Mouse (Mus musculus) stomach, embryonic 16.5 days (tissue): ENCODE measurements at regions not wholly inside any gene's neighbourhood (a gene's known extent, or its start where the extent isn't known, plus 50 kb on each side); places are given as distances from the start of the nearest gene placed in this dataset.

Experiments used
- ATAC-seq: fragments of 200-750 bp; cut with Nextera tagmentation; 2 replicates; pipeline ENCODE4 v1.8.0; 2017; ENCODE audit warnings: moderate number of reproducible peaks, moderate TSS enrichment; ENCODE audit not compliant: insufficient read depth, low FRiP score
- H3K27ac ChIP-seq: fragments of 300-500 bp; sonication (generic); 2 replicates; pipeline ENCODE4 v1.5.1; 2014; ENCODE audit warnings: low read length
- H3K27me3 ChIP-seq: fragments of 300-500 bp; sonication (generic); 2 replicates; pipeline ENCODE4 v1.6.1; 2014; ENCODE audit warnings: low read length, control low read depth, mixed read lengths; ENCODE audit not compliant: control insufficient read depth, insufficient read depth
- H3K36me3 ChIP-seq: fragments of 300-500 bp; sonication (generic); 2 replicates; pipeline ENCODE4 v1.6.1; 2014; ENCODE audit warnings: low read length; ENCODE audit not compliant: control insufficient read depth, insufficient read depth
- H3K4me1 ChIP-seq: fragments of 300-500 bp; sonication (generic); 2 replicates; pipeline ENCODE4 v1.6.1; 2014; ENCODE audit warnings: low read length, control low read depth, mixed read lengths; ENCODE audit not compliant: control insufficient read depth, insufficient read depth
- H3K4me2 ChIP-seq: fragments of 300-500 bp; sonication (generic); 2 replicates; pipeline ENCODE4 v1.6.1; 2014; ENCODE audit warnings: low read depth, low read length, mixed read lengths
- H3K4me3 ChIP-seq: fragments of 300-500 bp; sonication (generic); replicated peaks from 2 replicates; pipeline ENCODE4 v1.5.1; 2014; ENCODE audit warnings: mild to moderate bottlenecking, low read length
- H3K9ac ChIP-seq: fragments of 300-500 bp; sonication (generic); 2 replicates; pipeline ENCODE4 v1.6.1; 2014; ENCODE audit warnings: low read length
- H3K9me3 ChIP-seq: fragments of 300-500 bp; sonication (generic); replicated peaks from 2 replicates; pipeline ENCODE4 v1.6.1; 2016; ENCODE audit warnings: low read length, control low read depth; ENCODE audit not compliant: control insufficient read depth
- WGBS: fragments of 180-500 bp; shearing (Covaris S2); extraction: QIAGEN DNeasy Blood & Tissue Kit; methylation state at CpG from one replicate; pipeline ENCODE4 v1.1.7; 2014; 5-methylcytosine and 5-hydroxymethylcytosine counted together

GRCm38 (mm10) chr12:113358077-113358476, 131.2 kb upstream of the Adam6b start:
- Histone ChIP-seq H3K36me3 (no peaks in the 10 kb centered on the region), H3K4me3 (no peak overlapping the region), H3K27ac (no peak overlapping the region), H3K4me2 (no peak overlapping the region), H3K4me1 (no peaks in the 10 kb centered on the region), H3K27me3 (no peaks in the 10 kb centered on the region), H3K9me3 (no peaks in the 10 kb centered on the region), H3K9ac (no peak overlapping the region)
- WGBS: 90% methylated on average over 5 of the region's 5 CpGs
- ATAC-seq: no peak

- Histone ChIP-seq H3K4me3 (no peak overlapping the region), H3K4me1 (no peaks in the 10 kb centered on the region), H3K4me2 (no peak overlapping the region), H3K9ac (no peak overlapping the region), H3K36me3 (no peaks in the 10 kb centered on the region), H3K27me3 (no peaks in the 10 kb centered on the region), H3K9me3 (no peaks in the 10 kb centered on the region), H3K27ac (no peak overlapping the region)
- WGBS: 83% methylated on average over 7 of the region's 7 CpGs
- no peak for ATAC-seq
Measured at GRCm38 (mm10) chr12:113360032-113360431, 129.3 kb upstream of the Adam6b start.

GRCm38 (mm10) chr12:113362409-113363038, 126.8 kb upstream of the Adam6b start:
- Histone ChIP-seq H3K4me1 (no peaks in the 10 kb centered on the region), H3K4me3 (no peak overlapping the region), H3K27ac (no peak overlapping the region), H3K9me3 (no peaks in the 10 kb centered on the region), H3K4me2 (no peak overlapping the region), H3K27me3 (no peaks in the 10 kb centered on the region), H3K9ac (no peak overlapping the region), H3K36me3 (no peaks in the 10 kb centered on the region)
- ATAC-seq: no peak
- 64% methylated on average over 2 of the region's 2 CpGs for WGBS

- H3K4me3 ChIP-seq: no peak overlapping the region
- H3K9me3 ChIP-seq: no peaks in the 10 kb centered on the region
- no peak overlapping the region for H3K27ac ChIP-seq
- H3K27me3 ChIP-seq: no peaks in the 10 kb centered on the region
- no peaks in the 10 kb centered on the region for H3K36me3 ChIP-seq
- no peak overlapping the region for H3K4me2 ChIP-seq
- no peak for ATAC-seq
- no peak overlapping the region for H3K9ac ChIP-seq
- H3K4me1 ChIP-seq: no peaks in the 10 kb centered on the region
Measured at GRCm38 (mm10) chr12:113364023-113364422, 125.3 kb upstream of the Adam6b start.

GRCm38 (mm10) chr12:113364437-113364836, 124.9 kb upstream of the Adam6b start:
- ATAC-seq: peak; percentile 27; the same call in 1 of the 2 replicates
- H3K36me3 ChIP-seq: no peaks in the 10 kb centered on the region
- no peak overlapping the region for H3K9ac ChIP-seq
- H3K9me3 ChIP-seq: no peaks in the 10 kb centered on the region
- H3K4me1 ChIP-seq: no peaks in the 10 kb centered on the region
- no peak overlapping the region for H3K4me2 ChIP-seq
- H3K4me3 ChIP-seq: no peak overlapping the region
- H3K27ac ChIP-seq: no peak overlapping the region
- H3K27me3 ChIP-seq: no peaks in the 10 kb centered on the region

- no peaks in the 10 kb centered on the region for H3K9me3 ChIP-seq
- H3K4me3 ChIP-seq: no peak overlapping the region
- no peaks in the 10 kb centered on the region for H3K4me1 ChIP-seq
- no peak overlapping the region for H3K4me2 ChIP-seq
- H3K27me3 ChIP-seq: no peaks in the 10 kb centered on the region
- H3K36me3 ChIP-seq: no peaks in the 10 kb centered on the region
- no peak for ATAC-seq
- no peak overlapping the region for H3K27ac ChIP-seq
- 44% methylated on average over 2 of the region's 2 CpGs for WGBS
- no peak overlapping the region for H3K9ac ChIP-seq
Measured at GRCm38 (mm10) chr12:113365783-113366182, 123.5 kb upstream of the Adam6b start.

- WGBS: 69% methylated on average over 1 of the region's 1 CpGs
- Histone ChIP-seq H3K9me3 (no peaks in the 10 kb centered on the region), H3K9ac (no peak overlapping the region), H3K4me1 (no peaks in the 10 kb centered on the region), H3K4me3 (no peak overlapping the region), H3K27ac (no peak overlapping the region), H3K36me3 (no peaks in the 10 kb centered on the region), H3K4me2 (no peak overlapping the region), H3K27me3 (no peaks in the 10 kb centered on the region)
- no peak for ATAC-seq
Measured at GRCm38 (mm10) chr12:113366394-113366793, 122.9 kb upstream of the Adam6b start.

- no peak for ATAC-seq
- no peak overlapping the region for H3K9ac ChIP-seq
- H3K36me3 ChIP-seq: no peaks in the 10 kb centered on the region
- no peaks in the 10 kb centered on the region for H3K9me3 ChIP-seq
- no peak overlapping the region for H3K4me2 ChIP-seq
- H3K4me1 ChIP-seq: no peaks in the 10 kb centered on the region
- no peak overlapping the region for H3K4me3 ChIP-seq
- H3K27me3 ChIP-seq: no peaks in the 10 kb centered on the region
- H3K27ac ChIP-seq: no peak overlapping the region
Measured at GRCm38 (mm10) chr12:113401578-113402113, 87.7 kb upstream of the Adam6b start.

- Histone ChIP-seq H3K27ac (no peak overlapping the region), H3K4me1 (no peaks in the 10 kb centered on the region), H3K9me3 (no peaks in the 10 kb centered on the region), H3K27me3 (no peaks in the 10 kb centered on the region), H3K36me3 (no peaks in the 10 kb centered on the region), H3K4me2 (no peak overlapping the region), H3K9ac (no peak overlapping the region), H3K4me3 (no peak overlapping the region)
- no peak for ATAC-seq
- WGBS: 47% methylated on average over 2 of the region's 2 CpGs
Measured at GRCm38 (mm10) chr12:113402823-113403222, 86.5 kb upstream of the Adam6b start.
